In genomic region chr1:89643445-89644100, GRCm38 (mm10) we compare ENCODE assay signal across 7 mouse cellular contexts.
DNase-seq lines count a peak whose midpoint lies in the region; TF ChIP-seq lines count a peak whose summit lies in the region.

No protein-coding gene starts in this region.

- H3K27me3 ChIP-seq in heart, embryonic 10.5 days (ENCODE audit: insufficient read depth, poor library complexity, severe bottlenecking) = no peaks in the 10 kb centered on the region

- 0 out of 2 replicates have a peak overlapping the region, but pooled peaks have one; percentile 62 for H3K27ac ChIP-seq in heart, embryonic 10.5 days

- DNase-seq in right cerebral cortex, adult 18-20 months = peak; percentile 48
- DNase-seq in right cerebral cortex, postnatal 36 days (ENCODE audit: low spot score in 2 of 2) = no peak
- DNase-seq in brain, embryonic 14.5 days (ENCODE audit: low read depth) = peak; percentile 57
- no peak for DNase-seq in heart, embryonic 10.5 days (ENCODE audit: low spot score)
- DNase-seq in kidney, postnatal 10 days = peak; percentile 69
- DNase-seq in lung, postnatal 25 days (ENCODE audit: low spot score) = peak; percentile 32
- DNase-seq in spleen, postnatal 10 days (ENCODE audit: low spot score in 2 of 2) = peak; percentile 29 to 66

- H3K36me3 ChIP-seq in heart, embryonic 10.5 days = peaks cover 7% of the 10 kb centered on the region; the same call in 1 of the 2 replicates

- no peaks in the 10 kb centered on the region for H3K9me3 ChIP-seq in heart, embryonic 10.5 days

- no peak for TF ChIP-seq POLR2A in brain, embryonic 14.5 days (IDR thresholded peaks at IDR 0.05; ENCODE audit: borderline replicate concordance, extremely low read depth, insufficient read depth, insufficient read length, poor library complexity, severe bottlenecking)

- 68% methylated on average over 8 of the region's 8 CpGs for WGBS in heart, embryonic 10.5 days

- no peak overlapping the region for H3K4me3 ChIP-seq in heart, embryonic 10.5 days

- TF ChIP-seq CTCF in brain, embryonic 14.5 days (IDR thresholded peaks at IDR 0.05; ENCODE audit: borderline replicate concordance, extremely low read depth, insufficient read depth, insufficient read length) = peak; percentile 57; the same call in 1 of the 2 replicates

- H3K4me1 ChIP-seq in heart, embryonic 10.5 days = peaks cover 9% of the 10 kb centered on the region

Comparison
In these comparisons a context has a peak if more than half of its experiments do, and no peak if none do; other contexts are left out.
1. DNase-seq: peak in right cerebral cortex, adult 18-20 months (single experiment), brain, embryonic 14.5 days (single experiment), kidney, postnatal 10 days (single experiment), lung, postnatal 25 days (single experiment) and spleen, postnatal 10 days (2 of 2); none in right cerebral cortex, postnatal 36 days (0 of 2) and heart, embryonic 10.5 days (single experiment).